Mouse (Mus musculus): ENCODE measurements at regions not wholly inside any gene's neighbourhood (a gene's known extent, or its start where the extent isn't known, plus 50 kb on each side); places are given as distances from the start of the nearest gene placed in this dataset.

DNA sequence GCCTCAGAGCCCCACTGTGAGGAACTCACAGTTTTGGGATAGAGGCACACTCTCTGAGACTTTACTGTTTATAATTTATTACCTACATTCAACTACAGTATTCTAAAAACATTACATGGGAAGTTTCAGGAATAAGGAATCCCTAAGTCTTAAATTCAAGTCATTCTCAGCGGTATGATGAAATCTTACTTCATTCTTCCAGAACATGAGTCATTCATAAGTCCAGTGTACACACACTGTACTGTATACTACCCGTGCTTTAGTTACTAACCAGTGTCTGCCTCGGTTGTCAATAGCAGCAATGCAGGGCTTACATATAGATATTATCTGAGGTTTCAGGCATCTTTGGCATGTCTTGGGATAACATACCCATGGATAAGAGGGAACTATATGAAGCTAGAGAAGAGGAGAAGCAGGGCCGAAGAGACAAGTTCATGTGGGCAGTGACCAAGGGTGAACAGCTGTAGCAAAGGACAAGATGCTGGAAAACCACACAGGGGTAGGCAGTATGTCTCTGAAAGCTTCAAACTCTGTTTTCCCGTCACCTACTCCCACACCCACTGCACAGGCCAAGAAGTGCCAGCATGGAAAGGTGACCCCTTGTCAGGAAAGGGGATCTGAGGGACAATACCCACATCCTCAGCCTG is 55.5 kb upstream of the Zfp703 start:
- no peak for DNase-seq (ENCODE audit: low spot score in 2 of 2)
- intact Hi-C loops (cut with DNase I): no loop called here

DNA sequence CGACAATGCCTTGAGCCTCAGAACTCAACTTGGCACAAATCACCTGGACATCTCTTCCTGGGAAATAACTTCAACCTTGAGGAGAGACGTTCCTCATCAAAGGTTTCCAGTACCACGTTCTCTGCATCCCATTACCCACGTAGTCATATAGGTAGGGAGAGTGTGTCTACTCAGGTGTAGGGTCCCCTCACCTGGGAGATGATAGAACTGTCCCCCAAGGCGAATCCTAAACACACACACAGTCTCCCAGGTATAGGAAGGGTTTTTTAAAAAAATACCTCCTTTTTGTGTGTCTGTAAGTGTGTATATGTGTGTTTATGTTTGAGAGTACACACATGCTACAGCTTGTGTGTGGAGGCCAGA is 55.0 kb upstream of the Zfp703 start:
- no peak for DNase-seq (ENCODE audit: low spot score in 2 of 2)
- intact Hi-C loops (cut with DNase I): no loop called here

DNA sequence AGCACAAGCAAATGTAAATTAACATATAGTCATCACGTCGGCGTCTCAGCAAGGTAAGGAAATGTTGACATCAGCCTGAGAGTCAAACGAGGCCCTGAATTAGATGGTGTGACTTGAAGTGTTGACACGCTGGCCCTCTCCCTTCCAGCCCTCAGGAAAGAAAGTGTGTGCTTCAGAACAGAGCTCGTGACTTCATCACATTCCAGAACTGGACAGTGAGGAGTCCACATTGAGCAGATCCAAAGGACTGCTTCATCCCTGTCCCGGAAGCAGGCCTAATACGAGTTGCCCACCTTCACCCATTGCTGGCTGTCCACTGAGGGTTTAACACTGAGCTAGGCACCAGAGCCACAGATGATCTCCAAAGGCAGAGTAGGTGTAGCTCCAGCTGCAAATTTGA is 54.0 kb upstream of the Zfp703 start:
- DNase-seq (ENCODE audit: low spot score in 2 of 2): no peak
- intact Hi-C loops (cut with DNase I): no loop called here

Data from left cerebral cortex, postnatal 14 days (tissue).